Mouse (Mus musculus): ENCODE measurements around the gene Vmn1r24.
"Not testable (repeated sequence)": the region's sequence is repeated elsewhere in the genome, so short reads cannot be mapped to it uniquely, and the experiment has no call there.

Vmn1r24 gene

DNA sequence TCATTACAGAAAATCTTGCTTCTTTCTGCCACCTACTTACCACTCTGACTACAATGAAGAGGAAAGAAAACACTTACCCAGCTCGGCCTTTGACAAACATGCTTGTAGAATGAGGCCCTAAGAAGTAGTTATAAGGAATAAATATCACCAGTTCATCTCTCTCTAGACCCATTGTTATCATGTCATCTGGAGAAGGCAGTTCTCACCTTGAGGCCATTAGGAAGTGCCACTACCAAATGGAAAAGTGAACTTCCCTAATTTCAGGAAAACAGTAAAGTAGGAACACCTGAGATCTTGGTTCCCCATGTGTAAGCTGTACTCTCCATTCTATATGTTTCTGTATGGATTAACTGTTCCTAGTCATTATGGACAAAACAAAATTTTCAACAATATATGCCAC, at the start of gene Vmn1r24:
Gene Vmn1r24 (minus strand): TSS at position 101 of the 400 bp plus-strand sequence.
- not testable (repeated sequence) for DNase-seq (ENCODE audit: low read depth, low spot score)

DNA sequence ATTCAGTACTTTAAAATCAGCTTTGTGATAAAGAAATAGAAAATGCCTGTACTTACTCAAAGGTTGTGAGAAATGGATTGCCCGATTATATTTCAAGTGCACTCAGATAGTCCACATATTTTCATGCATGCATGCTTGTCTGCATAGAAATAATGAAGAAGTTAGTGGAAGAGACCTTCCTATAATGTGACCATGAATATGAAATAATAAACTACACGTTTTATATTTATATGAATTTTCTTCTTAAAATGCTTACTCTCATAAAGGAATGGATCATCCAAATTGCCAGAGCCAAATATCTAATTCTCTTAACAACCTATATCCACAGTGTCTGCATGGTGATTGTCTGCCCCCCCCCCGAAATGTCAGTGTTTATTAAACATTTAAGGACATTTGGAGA, 19.4 kb upstream of the Vmn1r24 start, which contains the start of gene Vmn1r25:
Gene Vmn1r25 (minus strand): TSS at position 101 of the 400 bp plus-strand sequence.
- no peak for DNase-seq (ENCODE audit: low read depth, low spot score)

DNA sequence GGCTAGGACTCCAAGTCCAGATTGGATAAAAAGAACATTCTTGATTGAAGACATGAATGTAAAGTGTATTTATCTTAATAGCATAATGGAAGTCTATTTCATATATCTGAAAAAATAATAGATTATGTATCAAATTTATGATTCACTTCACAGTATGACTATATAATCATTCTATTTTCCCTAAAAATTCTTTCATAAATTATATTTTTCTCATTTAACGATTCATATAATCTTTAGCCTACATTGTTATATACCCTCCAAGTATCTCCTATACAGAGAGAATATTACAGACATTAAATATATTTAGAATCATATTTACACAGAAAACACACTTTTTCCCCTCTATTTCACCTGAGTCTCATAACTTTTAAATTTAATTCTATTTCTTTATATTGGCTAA, 34.6 kb downstream of the Vmn1r24 start, which contains the start of gene Vmn1r23:
Gene Vmn1r23 (minus strand): TSS at position 101 of the 400 bp plus-strand sequence.
- DNase-seq (ENCODE audit: low read depth, low spot score), result no peak

DNA sequence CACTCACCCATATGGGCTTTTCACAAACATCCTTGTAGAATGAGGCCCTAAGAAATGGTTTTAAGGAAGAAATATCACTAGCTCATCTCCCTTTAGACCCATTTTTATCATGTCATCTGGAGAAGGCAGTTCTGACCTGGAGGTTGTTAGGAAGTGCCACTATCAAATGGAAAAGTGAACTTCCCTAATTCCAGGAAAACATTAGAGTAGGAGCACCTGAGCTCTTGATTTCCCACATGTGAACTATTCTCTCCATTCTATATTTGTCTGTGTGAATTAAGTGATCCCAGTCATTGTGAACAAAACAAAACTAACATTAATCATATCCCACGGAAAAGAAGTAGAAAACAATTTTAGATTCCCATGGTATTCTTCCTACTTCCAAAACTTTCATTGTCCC, 53.4 kb downstream of the Vmn1r24 start, which contains the start of gene Vmn1r22:
Gene Vmn1r22 (minus strand): TSS at position 101 of the 400 bp plus-strand sequence.
- DNase-seq (ENCODE audit: low read depth, low spot score), result no peak
